11 mouse cellular contexts compared by ENCODE assay signal in the genomic region with DNA sequence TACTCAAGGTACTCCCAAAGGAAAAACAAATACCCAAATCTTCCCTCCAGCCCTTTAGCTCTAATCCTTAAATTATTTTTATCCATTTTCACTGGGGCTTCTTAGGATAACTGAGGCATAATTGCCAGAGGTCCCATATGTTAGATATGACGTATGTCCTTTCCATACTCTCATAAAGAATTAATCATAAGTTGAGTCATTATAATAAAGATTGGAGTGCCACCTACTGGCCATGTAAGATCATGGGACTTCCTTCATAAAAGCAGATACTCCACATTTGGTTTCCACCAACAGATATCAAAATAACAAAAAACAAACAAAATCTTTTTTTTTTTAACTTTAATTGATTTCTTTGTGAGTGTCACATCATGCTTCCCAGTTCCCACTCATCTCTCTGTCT.
A peak's percentile ranks its signal among the peaks of the same experiment; 100 is the strongest.
DNase-seq lines count a peak whose midpoint lies in the region; ATAC-seq and TF ChIP-seq lines count a peak whose summit lies in the region.
"Had no signal": no experiment of that assay in that cellular context is flagged by ENCODE, and none has a peak within 500 bp of the region (broad histone marks: within the 10 kb centered on the region; RNA-seq: fewer than 3 reads in every experiment).

No protein-coding gene starts in this region.

- no peak for TF ChIP-seq POLR2A in lung, adult 2 months (IDR thresholded peaks at IDR 0.05; ENCODE audit: borderline replicate concordance, extremely low read depth, low read depth, low read length)

- 19% methylated on average over 1 of the region's 1 CpGs for WGBS in heart, postnatal 0 days
- WGBS in heart, embryonic 12.5 days: 33% methylated on average over 1 of the region's 1 CpGs
- WGBS in lung, embryonic 14.5 days: 32% methylated on average over 1 of the region's 1 CpGs
- WGBS in lung, adult 2 months: 15% methylated on average over 1 of the region's 1 CpGs

- H3K4me1 ChIP-seq in heart, postnatal 0 days (ENCODE audit: control insufficient read depth, insufficient read depth): no peaks in the 10 kb centered on the region; the same call in 1 of the 2 replicates
- peaks cover 3% of the 10 kb centered on the region; the same call in 1 of the 2 replicates for H3K4me1 ChIP-seq in heart, embryonic 12.5 days (replicated peaks)
- no peaks in the 10 kb centered on the region for H3K4me1 ChIP-seq in lung, embryonic 14.5 days (ENCODE audit: insufficient read depth)
- no peaks in the 10 kb centered on the region for H3K4me1 ChIP-seq in lung, adult 2 months (ENCODE audit: control insufficient read depth, insufficient read depth, low read length)

- H3K9me3 ChIP-seq in heart, postnatal 0 days (replicated peaks; ENCODE audit: control insufficient read depth, low read length): no peaks in the 10 kb centered on the region
- H3K9me3 ChIP-seq in heart, embryonic 12.5 days (replicated peaks): no peaks in the 10 kb centered on the region
- H3K9me3 ChIP-seq in lung, embryonic 14.5 days (ENCODE audit: low read depth, low read length): no peaks in the 10 kb centered on the region

- H3K27me3 ChIP-seq in heart, postnatal 0 days (ENCODE audit: control insufficient read depth, insufficient read depth, low read length): no peaks in the 10 kb centered on the region
- peaks cover 27% of the 10 kb centered on the region for H3K27me3 ChIP-seq in heart, embryonic 12.5 days (replicated peaks)
- H3K27me3 ChIP-seq in lung, embryonic 14.5 days (ENCODE audit: insufficient read depth, low read length): no peaks in the 10 kb centered on the region

- no peaks in the 10 kb centered on the region for H3K36me3 ChIP-seq in heart, postnatal 0 days (replicated peaks; ENCODE audit: control insufficient read depth, insufficient read depth, low read length)
- no peaks in the 10 kb centered on the region for H3K36me3 ChIP-seq in heart, embryonic 12.5 days
- no peaks in the 10 kb centered on the region for H3K36me3 ChIP-seq in lung, embryonic 14.5 days (ENCODE audit: insufficient read depth)

- no peak overlapping the region for H3K27ac ChIP-seq in heart, postnatal 0 days (ENCODE audit: low read depth)
- no peak overlapping the region for H3K27ac ChIP-seq in heart, embryonic 12.5 days (ENCODE audit: poor library complexity, severe bottlenecking)
- no peak overlapping the region for H3K27ac ChIP-seq in lung, embryonic 14.5 days (ENCODE audit: low read depth)

- peak; percentile 21 for DNase-seq in heart, postnatal 0 days (ENCODE audit: low spot score)
- DNase-seq in lung, embryonic 14.5 days: peak; percentile 76
- DNase-seq in lung, adult 2 months: no peak
- peak; percentile 47 for DNase-seq in adipocyte (ENCODE audit: low spot score)
- peak; percentile 78 for DNase-seq in retina, embryonic 14.5 days (ENCODE audit: low spot score)
- no peak for DNase-seq in adrenal gland, adult 8-10 months
- DNase-seq in testis, postnatal 14 days (ENCODE audit: low spot score): no peak

- no peak for TF ChIP-seq EP300 in heart, postnatal 0 days (IDR thresholded peaks at IDR 0.05; ENCODE audit: low read depth)

- no peak overlapping the region for H3K4me3 ChIP-seq in heart, postnatal 0 days (ENCODE audit: low read depth, low read length)
- no peak overlapping the region for H3K4me3 ChIP-seq in heart, embryonic 12.5 days
- H3K4me3 ChIP-seq in lung, embryonic 14.5 days (ENCODE audit: low read depth, low read length): no peak overlapping the region
- H3K4me3 ChIP-seq in lung, adult 2 months (replicated peaks; ENCODE audit: extremely low read depth, low read depth, low read length): no peak overlapping the region
- H3K4me3 ChIP-seq: myocyte had no signal

- H3K4me2 ChIP-seq in heart, postnatal 0 days (ENCODE audit: low read depth, low read length): no peak overlapping the region
- H3K4me2 ChIP-seq in heart, embryonic 12.5 days: no peak overlapping the region
- H3K4me2 ChIP-seq in lung, embryonic 14.5 days: no peak overlapping the region
- H3K4me2 ChIP-seq: heart, embryonic 11.5 days; liver, embryonic 11.5 days had no signal

- TF ChIP-seq CTCF in heart, postnatal 0 days (IDR thresholded peaks at IDR 0.05; ENCODE audit: low read depth): peak; percentile 48
- peak; percentile 58 for TF ChIP-seq CTCF in lung, embryonic 14.5 days (IDR thresholded peaks at IDR 0.05; ENCODE audit: low read depth)
- TF ChIP-seq CTCF in lung, adult 2 months (IDR thresholded peaks at IDR 0.05; ENCODE audit: insufficient read depth, low read length): no peak

- no peak for ATAC-seq in heart, postnatal 0 days (ENCODE audit: insufficient read depth, low read depth)
- no peak for ATAC-seq in heart, embryonic 12.5 days (ENCODE audit: insufficient number of reproducible peaks, low FRiP score)
- ATAC-seq in lung, embryonic 14.5 days (ENCODE audit: insufficient read depth): no peak

- H3K9ac ChIP-seq in heart, postnatal 0 days (replicated peaks; ENCODE audit: low read depth, low read length): no peak overlapping the region
- no peak overlapping the region for H3K9ac ChIP-seq in heart, embryonic 12.5 days
- H3K9ac ChIP-seq in lung, embryonic 14.5 days: no peak overlapping the region

Comparison
In these comparisons a context has a peak if more than half of its experiments do, and no peak if none do; other contexts are left out.
1. DNase-seq: peak in heart, postnatal 0 days (single experiment), lung, embryonic 14.5 days (single experiment), adipocyte (single experiment) and retina, embryonic 14.5 days (single experiment); none in lung, adult 2 months (single experiment), adrenal gland, adult 8-10 months (single experiment) and testis, postnatal 14 days (single experiment).